Mouse (Mus musculus) gastrocnemius, postnatal 10 days (tissue): ENCODE measurements around the gene Ppm1h. TPM values are rescaled to one million over a fixed set of nuclear protein-coding genes. Genes with fewer than 3 reads are reported as not detected.

Experiments used
- DNase-seq: peaks from one replicate; pipeline ENCODE4 v3.0.0; 2021; ENCODE audit warnings: mixed read lengths
- total RNA-seq, 2 experiments: library from RNA; stranded (reverse); gene quantifications; 2 replicates each; pipeline ENCODE4 v1.2.3; 2021

The Ppm1h gene
- total RNA-seq, 2 experiments from 2014 or later: 3.1 to 4.8 TPM

DNA sequence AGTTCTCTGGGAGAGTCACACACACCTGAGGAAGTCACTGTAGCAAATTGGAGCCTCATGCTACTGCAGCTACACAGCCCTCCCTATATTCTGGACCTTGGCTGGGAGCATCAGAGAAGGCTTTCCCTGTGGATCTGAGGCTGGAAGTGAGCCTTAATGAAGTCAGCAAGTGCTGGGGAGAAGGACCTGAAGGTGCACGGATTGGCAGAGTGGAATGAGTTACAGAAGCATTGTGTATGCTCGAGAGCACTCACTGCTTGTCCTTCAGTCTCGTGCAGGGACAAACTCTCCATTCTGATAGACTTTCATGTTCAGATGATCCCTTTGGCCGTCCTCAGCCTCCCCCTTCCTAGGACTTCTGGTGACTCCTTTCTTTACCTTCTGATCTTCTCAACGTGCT lies 26.3 kb downstream of the Ppm1h start:
- DNase-seq: no peak

DNA sequence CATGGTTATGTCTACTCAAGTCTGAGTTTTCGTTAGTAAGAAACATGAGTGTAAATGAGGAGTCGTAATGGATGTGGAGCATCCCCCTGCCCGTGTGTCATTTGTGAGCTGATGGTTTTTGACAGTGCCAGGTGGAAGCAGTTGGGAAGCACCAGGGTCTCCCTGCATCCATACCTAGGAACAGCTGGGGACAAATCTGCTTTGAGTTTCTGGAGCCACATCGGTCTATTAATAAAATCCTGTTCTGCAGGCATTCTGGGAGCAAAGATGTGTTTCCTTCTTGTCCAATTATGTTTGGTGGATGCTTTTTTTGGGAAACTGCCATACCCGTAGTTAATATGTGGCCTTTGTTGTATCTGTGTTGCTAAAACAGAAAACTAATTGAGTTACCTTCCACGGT lies 26.9 kb downstream of the Ppm1h start:
- no peak for DNase-seq

DNA sequence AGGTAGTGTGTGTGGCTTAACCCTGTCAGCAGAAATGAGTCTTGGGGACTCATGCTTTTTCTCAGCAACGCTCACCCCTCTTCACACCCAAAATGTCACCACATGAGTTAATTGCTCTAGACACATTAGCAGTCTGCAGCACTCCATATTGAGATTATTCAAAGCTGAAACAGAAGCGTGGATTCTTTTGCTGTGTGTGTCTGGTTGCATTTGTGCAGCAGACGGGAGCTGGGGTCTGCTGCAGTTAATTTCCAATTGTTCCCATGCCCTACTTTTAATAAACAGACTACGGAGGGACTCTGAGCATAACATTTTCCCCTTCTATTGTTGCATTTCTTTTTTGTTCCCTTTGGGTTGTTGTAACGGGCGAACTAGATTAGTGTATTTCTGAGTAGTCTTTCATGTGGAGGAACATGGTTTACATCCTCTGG lies 32.8 kb downstream of the Ppm1h start:
- DNase-seq: no peak

DNA sequence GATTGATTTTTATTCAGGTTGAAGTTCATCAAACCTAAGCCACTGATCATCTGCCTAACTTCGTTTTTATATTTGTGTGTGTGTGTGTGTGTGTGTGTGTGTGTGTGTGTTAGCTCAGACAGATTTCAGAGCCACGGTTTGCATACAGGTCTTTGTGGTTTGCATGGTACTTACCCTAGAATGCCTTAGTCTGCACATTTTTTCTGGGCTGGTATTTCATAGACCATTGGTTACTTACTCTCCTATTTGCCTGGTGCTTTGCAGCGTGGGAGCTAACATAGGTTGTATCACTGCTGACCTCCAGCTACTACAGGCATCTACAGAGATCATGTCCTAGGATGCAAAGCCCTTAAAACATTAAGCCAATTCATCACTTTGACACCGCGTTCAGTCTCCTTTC lies 33.7 kb downstream of the Ppm1h start:
- DNase-seq: no peak

DNA sequence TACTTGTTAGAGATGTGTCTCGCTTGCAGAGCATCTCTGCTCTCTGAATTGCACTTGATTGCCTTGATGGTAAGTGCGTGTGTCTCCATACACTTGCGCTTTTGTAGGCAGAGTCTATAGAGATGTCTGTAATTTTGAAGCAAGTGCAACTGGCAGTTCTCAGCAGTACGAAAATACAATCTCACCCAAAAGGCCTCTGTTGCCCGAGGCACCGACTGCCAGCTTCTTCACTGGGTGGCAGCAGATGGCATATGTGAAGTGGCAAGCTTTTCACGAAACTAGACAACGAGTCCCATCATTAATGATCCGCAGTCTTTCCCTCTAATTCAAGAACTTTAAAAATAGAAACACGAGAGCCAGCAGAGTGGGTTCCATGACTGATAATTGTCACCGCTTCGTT lies 37.3 kb downstream of the Ppm1h start:
- no peak for DNase-seq

DNA sequence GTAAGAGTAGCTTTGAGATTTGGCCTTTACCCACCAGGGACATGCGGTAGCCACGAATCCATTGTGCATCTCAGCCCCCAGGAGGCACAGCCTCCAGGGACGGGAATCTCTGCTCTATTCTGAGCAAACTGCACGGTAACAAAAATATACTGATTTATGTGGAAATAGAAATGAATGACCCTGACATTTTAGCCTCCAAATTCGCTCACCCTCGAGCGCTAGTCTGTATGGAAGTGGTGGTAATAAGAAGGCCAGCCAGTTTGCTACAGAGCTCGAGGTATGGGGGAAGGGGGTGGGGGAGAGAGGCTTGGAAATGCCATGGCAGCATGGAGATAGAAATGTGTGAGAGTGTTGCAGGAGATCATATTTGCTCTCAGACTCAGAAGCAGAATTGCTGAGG lies 37.7 kb downstream of the Ppm1h start:
- DNase-seq: no peak

DNA sequence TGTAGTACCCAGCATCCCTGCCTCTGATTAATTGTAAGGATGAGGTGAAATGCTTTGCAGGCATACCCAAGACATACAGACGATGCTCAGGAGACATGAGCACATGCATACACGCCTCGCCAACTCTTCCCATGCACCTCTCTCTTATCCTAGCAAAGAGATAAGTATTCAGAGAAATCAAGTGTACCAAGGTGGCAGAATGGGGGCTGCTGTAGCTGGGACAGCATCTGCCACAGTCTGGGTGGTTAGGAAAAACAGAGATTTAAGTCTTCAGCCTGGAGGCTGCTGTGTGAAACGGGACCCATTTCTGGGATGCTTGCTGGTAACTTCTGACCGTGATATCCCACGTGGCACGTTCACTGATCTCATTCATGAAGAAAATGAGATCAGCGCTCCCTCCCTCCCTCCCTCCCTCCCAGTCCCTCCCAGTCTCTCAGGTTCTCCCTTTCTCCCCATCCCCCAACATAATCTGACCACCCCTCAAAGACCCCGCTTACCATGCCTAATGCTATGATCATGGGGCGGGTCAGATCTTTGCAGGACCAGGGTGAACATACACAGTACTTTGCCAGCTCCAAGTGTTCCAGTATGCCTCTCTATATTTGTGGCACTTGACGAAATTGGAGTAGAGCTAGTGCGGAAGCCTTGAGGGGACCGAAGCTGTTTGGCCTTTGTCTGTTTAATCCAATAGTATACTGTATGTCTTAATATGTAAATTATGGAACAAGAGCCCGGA lies 38.3 kb downstream of the Ppm1h start:
- no peak for DNase-seq

DNA sequence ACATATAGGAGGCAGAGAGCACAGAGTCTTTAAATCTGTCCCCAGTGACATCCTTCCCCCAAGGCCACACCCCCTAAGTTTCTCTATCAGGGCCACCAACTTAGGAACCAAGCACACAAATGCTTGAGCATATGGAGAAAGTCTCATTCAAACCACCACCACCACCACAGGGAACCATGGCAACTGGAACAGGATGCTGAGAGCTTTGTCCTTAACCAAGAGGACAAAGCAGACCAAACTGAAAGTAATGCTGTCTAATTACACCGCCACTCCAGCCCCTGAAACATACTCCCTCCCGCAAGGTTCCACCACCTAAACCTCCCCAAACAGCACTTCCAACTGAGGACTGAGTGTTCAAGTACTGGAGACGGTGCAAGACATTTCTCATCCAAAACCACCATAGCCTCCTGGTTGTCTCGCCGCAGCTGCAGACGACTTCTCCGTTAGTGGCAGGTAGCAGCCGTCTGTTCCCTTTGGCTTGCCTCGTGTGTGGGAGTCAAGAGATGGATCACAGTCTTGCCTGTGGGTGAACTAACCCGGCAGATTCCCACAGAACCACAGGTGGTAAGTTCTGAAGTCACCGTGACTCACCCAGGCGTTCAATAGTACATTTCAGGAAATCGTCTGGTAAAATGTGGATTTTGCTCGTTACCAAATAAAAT lies 39.3 kb downstream of the Ppm1h start:
- no peak for DNase-seq

DNA sequence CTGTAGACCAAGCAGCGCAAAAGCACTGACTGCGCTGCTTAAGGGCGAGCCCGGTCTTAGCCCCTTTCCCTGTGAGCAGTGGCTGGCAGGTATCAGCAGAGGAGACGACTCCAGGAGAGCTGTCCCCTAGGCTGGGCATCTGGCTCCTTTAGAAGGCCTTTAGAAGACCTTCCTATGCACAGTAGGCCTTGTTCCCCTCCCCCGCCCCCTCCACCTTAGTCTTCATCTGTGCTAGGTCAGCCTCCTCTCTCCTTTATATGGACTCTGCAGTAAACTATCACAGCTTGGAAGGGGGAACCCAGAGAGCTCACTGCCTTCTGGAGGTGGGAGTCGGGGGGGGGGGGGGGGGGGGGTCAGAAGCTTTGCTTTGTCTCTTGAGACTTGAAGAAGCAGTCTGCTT lies 40.4 kb downstream of the Ppm1h start:
- no peak for DNase-seq

DNA sequence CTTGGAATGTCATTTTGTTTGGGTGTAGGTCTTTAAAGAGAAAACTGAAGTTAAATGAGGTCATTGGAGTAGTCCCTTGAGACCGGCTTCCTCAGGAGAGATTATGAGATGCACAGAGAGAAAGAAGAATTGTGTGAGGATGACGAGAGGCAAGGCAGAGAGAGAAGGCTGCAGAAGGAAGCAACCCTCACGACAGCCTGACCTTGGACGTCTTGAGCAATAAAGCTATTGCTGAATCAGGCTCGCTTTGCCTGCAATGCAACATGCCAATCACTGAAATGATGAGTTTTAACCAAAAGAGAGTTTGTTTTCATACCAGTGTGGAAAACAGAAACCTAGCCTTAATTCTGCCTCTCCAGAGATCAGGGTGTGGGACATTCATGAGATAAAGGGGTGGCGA lies 43.5 kb downstream of the Ppm1h start:
- DNase-seq: no peak

DNA sequence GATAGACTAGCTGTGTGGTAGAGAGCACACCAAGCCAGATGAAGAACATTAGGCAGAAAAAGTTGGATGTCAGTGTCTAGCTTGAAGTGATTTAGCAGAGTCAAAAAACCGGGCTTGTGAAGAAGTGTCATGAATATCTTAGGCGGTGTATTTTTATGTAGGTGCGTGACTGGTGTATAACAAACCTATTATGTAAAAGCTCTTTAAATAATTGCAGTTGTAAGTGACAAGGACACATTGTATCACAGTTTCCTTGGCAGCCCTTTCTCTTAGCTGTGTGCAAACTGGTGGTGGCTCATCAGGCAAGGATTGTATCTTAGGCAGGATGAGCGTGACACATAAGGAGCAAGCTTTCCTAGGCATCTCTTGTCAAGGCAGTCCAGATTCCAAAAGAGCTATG lies 46.1 kb downstream of the Ppm1h start:
- DNase-seq: no peak

DNA sequence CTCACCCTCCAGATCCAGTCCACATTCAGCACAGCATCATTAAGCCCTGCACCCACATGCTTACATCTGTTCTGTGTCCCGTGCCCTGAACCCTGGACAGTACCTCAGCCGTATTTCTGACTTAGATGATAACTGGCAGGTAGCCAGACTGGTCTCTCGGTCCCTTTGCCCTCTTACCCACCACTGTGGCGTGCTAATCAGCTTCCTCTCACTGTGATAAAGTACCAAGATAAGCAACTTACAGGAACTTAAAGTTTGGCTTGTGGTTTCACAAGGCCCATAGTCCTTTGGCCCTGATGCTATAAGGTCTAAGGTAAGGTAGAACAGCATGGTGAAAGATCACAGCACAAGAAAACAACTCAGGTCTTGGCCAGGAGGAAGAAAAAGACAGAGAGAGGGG lies 48.7 kb downstream of the Ppm1h start:
- no peak for DNase-seq

DNA sequence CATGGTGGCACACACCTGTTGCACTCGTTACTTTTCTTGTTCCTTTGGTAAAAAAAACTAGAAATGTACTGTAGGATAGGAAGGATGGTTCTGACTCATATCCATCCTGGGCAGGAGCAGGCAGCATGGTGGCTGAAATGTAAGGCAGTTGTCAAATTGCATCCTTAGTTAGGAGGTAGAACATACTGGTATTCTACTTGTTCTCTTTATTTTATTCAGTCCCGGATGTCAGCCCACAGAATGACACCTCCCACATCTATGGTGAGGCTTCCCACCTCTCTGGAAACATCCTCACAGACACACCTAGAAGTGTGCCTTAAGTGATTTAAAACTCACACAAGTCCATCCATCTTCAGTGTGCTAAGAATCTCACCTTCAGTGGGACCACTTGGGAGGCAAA lies 49.6 kb downstream of the Ppm1h start:
- no peak for DNase-seq

DNA sequence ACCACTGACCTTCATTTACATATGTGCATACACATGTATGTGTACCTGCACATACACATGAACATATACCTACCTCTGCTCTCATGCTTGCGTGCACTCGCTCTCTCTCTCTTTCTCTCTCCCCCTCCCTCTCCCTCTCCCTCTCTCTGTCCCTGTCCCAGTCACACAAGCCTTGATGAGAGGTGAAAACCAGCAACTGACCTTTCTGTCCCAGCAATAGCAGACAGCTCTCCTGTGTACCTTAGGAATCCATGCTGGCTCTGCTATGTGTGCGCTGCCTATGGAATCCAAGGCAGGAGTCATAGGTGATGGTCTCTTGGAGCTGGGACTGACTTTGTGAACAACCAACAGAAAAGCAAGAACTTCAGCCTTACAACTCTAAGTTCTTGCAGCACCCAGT lies 53.6 kb downstream of the Ppm1h start:
- DNase-seq: no peak

DNA sequence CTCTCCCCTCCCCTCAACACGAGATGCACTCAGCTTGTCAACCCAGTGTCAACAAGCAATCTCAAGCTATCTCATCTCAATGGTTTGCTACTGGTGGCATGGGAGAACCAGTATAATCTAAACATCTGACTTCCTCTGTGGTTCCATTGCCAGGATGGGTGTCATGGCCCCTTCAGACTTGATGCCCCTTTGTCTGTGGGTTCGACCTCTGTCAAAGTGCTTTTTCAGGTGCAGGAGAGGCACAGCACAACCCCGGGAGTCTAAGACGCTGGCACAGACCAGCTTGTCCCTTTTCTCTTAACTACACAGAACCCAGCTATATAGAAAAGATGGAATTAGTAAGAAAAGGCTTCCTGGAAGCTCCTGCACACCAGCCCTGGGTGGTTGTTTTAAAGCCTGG lies 56.0 kb downstream of the Ppm1h start:
- DNase-seq: no peak

DNA sequence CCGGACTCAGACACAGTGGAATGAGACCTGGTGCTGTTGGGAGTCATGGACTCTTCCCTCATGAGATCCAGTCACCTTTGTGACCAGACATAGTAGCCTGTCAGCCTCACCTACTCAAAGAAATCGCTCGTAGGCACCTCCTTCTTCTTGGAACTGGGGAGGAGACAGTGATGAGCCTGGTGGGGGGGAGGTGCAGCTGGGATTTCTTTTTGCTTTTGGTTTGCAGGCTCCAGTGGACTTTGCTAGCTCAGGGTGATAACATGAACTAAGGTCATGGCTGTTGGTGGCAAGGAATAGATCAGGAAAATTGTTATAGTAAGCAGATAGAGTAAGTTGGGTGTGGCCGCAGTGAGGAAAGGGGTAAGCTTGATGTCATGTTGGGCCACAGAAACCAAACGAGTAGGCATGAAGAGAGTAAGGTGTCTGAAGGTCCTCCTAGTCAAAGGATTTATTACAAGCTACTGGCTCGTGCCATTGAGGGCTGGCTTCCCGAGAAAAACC lies 56.8 kb downstream of the Ppm1h start:
- no peak for DNase-seq

DNA sequence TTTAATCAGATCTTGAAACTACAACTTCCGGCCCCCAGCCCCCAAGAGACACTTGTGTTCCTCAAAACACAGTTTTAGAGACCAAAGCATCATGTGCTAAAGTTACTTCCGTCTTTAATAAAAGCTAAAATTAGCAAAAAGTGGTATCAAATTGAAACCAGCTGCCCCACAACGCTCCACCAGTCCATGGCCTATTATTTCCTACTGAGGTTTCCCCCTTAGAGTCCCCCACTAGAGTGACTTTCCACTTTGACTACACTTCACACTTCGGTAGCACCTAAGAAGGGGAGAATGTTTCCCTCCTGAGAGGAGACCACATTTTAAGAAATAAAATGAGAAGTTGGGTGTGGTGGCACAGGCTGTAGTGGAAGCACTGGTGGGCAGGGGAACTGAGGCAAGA lies 58.3 kb downstream of the Ppm1h start:
- no peak for DNase-seq

DNA sequence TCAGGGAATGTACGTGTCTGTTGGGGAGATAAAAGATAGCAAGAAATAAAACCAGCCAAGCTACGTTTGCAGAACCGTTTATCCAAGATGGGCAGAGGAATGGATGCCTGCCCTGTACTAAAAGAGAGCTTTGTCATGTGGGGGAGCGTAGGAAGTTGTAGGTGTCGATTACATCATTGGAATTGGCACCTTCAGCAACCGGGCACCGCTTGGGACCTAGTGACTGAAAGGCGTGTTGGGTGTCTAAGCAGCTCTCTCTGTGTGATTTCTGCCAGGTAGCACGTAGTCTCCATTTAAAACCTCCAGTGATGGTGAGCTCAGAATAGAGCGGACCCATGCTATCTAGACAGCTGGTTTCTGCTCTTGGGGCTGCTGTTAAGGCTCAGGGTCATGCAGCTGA lies 60.0 kb downstream of the Ppm1h start:
- no peak for DNase-seq

DNA sequence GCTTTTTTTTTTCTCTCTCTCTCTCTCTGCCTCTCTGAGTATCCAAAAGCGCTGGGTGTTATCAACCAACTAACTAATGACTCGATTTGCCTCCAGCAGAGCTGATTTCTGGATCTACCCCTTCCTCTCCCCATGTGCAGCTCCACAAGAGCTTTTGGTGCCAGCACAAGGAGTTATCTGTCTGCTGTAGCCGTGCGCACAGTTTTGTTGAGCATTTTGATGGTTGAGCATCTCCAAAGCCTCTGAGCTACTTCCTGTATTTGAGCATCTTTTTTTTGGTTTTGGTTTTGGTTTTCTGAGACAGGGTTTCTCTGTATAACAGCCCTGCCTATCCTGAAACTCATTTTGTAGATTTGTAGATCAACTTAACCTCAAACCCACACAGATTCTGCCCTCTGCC lies 60.5 kb downstream of the Ppm1h start:
- DNase-seq: no peak

DNA sequence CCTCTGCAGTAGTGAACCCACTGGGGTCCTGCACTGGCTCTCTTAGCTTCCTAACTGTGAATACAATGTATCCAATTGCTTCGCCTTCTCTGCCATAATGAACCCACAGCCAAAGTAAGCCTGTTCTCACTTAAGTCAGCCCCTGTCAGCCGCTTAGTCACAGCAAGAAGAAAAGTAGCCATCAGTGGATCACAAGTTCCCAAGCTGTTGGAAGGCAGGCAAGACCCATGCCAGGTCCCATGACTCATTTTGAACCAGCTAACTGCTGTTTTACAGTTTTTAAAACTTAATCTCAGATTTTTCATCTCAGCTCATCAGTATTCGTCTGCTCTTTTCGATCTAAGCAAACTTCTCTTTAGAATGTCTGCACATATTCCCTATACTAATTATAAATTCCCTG lies 61.6 kb downstream of the Ppm1h start:
- no peak for DNase-seq

DNA sequence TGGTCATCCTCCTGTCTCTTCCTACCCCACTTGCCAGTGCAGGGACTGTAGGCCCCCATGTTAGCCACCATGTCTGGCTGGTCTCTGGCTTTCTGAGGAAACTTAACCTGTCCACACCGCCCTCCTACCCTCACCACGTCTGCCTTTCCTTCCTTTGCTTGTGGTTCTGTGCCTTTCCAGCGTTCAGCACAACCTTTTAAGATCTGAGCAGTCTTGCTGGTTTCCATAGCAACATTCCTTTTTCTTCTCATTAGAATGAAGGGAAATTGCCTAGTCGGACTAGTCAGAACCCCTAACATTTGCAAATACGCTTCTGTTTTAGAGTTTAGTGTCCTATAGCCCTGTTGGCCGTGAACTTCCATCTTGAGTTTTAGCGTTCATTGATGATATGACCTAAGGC lies 62.6 kb downstream of the Ppm1h start:
- no peak for DNase-seq

DNA sequence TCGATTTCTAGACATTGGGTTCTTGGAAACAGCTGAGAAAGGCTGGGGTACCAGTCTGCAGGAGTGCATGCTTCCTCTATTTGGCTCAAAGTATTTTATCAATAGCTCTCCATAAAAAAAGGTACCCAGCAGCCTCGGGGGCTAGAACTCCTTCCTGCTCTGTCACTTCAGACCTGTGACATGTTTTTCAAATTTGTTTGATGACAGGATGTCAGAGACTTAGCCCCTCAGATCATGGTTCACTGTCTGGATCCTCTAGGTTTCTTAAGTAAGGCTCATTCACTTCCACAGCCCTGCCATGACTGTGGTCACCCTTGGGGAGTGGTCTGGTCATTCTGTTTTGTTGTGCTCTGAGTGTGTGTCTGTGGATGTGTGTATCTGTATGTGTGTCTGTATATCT lies 63.6 kb downstream of the Ppm1h start:
- DNase-seq: no peak

DNA sequence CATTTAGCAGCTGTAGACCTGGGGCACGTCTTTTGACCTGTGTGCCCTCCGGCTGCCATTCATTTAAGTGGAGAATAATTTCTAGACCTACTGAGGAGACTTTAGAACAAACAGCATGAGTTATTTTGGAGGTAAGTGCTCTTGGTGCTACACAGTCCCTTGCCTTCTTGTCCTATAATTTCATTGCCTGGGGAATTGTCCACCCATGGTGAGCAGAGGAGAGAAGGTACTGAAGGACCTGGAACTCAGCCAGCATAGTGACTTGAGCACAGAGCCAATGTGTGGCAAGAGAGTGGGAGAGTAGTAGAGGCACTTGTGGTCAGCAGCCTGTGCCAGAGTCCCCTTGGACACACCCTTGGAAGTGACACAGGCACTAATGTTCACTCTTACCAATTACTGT lies 64.8 kb downstream of the Ppm1h start:
- no peak for DNase-seq

DNA sequence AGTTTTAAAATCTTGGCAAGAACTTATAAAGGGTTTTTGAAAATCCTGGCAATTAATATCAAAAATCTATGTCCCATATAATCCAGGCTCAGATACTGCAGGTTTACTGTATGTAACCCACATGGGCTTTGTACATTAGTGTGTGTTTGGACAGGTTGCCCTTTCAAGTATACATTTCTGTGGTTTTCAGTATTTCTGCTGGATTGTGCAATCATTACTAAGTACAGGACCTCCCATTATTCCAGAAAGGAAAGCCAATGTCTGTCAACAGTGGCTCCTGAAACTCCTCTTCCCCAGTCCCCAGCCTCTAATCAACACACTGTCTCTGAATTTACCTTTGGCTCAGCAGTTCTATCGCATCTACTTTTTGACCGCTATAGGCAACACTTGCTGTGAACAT lies 66.4 kb downstream of the Ppm1h start:
- no peak for DNase-seq
